Comparison of ENCODE assay signal across 8 mouse cellular contexts in the genomic region with DNA sequence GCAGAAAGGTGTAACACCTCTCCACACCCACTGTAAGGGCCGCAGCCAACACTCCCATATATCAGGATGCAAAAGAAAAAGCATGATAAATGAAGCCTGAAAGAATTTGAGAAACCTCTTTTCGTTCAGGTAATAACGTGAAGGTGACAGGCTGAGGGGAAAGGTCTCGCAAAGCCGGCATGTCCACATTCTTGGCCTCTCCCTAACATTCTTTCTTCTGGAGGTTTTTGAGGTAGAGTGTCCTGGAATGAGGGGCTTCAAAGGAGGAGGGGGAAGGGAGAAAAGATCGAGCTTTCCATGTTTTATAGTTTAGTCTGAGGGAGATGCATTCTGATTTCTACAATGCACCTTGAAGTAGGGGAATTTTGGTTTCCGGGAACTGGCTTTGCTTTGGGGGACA. TPM values are rescaled to one million over a fixed set of nuclear protein-coding genes. Genes with fewer than 3 reads are reported as not detected.
DNase-seq lines count a peak whose midpoint lies in the region; ATAC-seq and TF ChIP-seq lines count a peak whose summit lies in the region.

A gene (plus strand): TSS at position 287 of the 400 bp plus-strand sequence.

- no peaks in the 10 kb centered on the region for H3K36me3 ChIP-seq in kidney, embryonic 14.5 days (ENCODE audit: control insufficient read depth, insufficient read depth, low read length)
- H3K36me3 ChIP-seq in forebrain, embryonic 15.5 days = no peaks in the 10 kb centered on the region
- H3K36me3 ChIP-seq in hindbrain, embryonic 14.5 days (replicated peaks; ENCODE audit: control insufficient read depth, insufficient read depth) = no peaks in the 10 kb centered on the region
- H3K36me3 ChIP-seq in macrophage (ENCODE audit: inconsistent target) = no peaks in the 10 kb centered on the region

- H3K79me2 ChIP-seq in macrophage (ENCODE audit: inconsistent target) = no peaks in the 10 kb centered on the region

- H3K9me3 ChIP-seq in kidney, embryonic 14.5 days (ENCODE audit: control insufficient read depth, low read length) = no peaks in the 10 kb centered on the region
- no peaks in the 10 kb centered on the region for H3K9me3 ChIP-seq in forebrain, embryonic 15.5 days
- no peaks in the 10 kb centered on the region for H3K9me3 ChIP-seq in hindbrain, embryonic 14.5 days (ENCODE audit: control insufficient read depth, low read length)

- TF ChIP-seq CTCF in Patski (IDR thresholded peaks at IDR 0.05) = no peak

- H3K27me3 ChIP-seq in kidney, embryonic 14.5 days (ENCODE audit: control insufficient read depth, insufficient read depth, low read length) = no peaks in the 10 kb centered on the region
- no peaks in the 10 kb centered on the region for H3K27me3 ChIP-seq in Patski
- H3K27me3 ChIP-seq in forebrain, embryonic 15.5 days = no peaks in the 10 kb centered on the region
- no peaks in the 10 kb centered on the region for H3K27me3 ChIP-seq in hindbrain, embryonic 14.5 days (ENCODE audit: control insufficient read depth, insufficient read depth, low read length)

- H3K4me1 ChIP-seq in kidney, embryonic 14.5 days (ENCODE audit: control insufficient read depth, insufficient read depth, low read length) = 0 out of 2 replicates have a peak, but pooled peaks cover 4% of the 10 kb centered on the region
- H3K4me1 ChIP-seq in forebrain, embryonic 15.5 days = peaks cover 22% of the 10 kb centered on the region
- H3K4me1 ChIP-seq in hindbrain, embryonic 14.5 days (replicated peaks; ENCODE audit: control insufficient read depth, insufficient read depth, low read length) = peaks cover 8% of the 10 kb centered on the region; the same call in 1 of the 2 replicates

- ATAC-seq in kidney, embryonic 14.5 days (ENCODE audit: low FRiP score, low TSS enrichment) = no peak
- ATAC-seq in Patski = no peak
- ATAC-seq in forebrain, embryonic 15.5 days (replicated peaks) = no peak
- ATAC-seq in hindbrain, embryonic 14.5 days (ENCODE audit: low FRiP score) = no peak

- H3K9ac ChIP-seq in kidney, embryonic 14.5 days (ENCODE audit: low read depth, low read length) = peak within 1 kb of the TSS; percentile 82
- H3K9ac ChIP-seq in forebrain, embryonic 15.5 days (replicated peaks) = peak within 1 kb of the TSS; percentile 66
- H3K9ac ChIP-seq in hindbrain, embryonic 14.5 days = peak within 1 kb of the TSS; percentile 75

- CTCF ChIA-PET in Patski (lab: Charles Lee) = interaction anchor here (1.7 to 3.2 kb wide), 2 partner anchors 13 to 17 kb away, joined by 7 to 10 read pairs; no protein-coding TSS in a partner anchor

- POLR2A ChIA-PET in Patski (lab: Charles Lee) = no interaction called here

- in situ Hi-C loops in Patski (cut with MboI; ENCODE audit: low pct_unique_long_range_greater_than_20kb) = loop anchor here (25.0 kb wide), 2 partner anchors 670 to 1120 kb away; no protein-coding TSS in a partner anchor

- H3K4me2 ChIP-seq in kidney, embryonic 14.5 days (replicated peaks; ENCODE audit: low read depth, low read length) = peak within 1 kb of the TSS; percentile 76
- peak within 1 kb of the TSS; percentile 94 for H3K4me2 ChIP-seq in forebrain, embryonic 15.5 days (replicated peaks)
- peak within 1 kb of the TSS; percentile 95 for H3K4me2 ChIP-seq in hindbrain, embryonic 14.5 days (replicated peaks)

- H3K4me3 ChIP-seq in kidney, embryonic 14.5 days (ENCODE audit: low read length) = peak within 1 kb of the TSS; percentile 77
- peak within 1 kb of the TSS; percentile 74 for H3K4me3 ChIP-seq in forebrain, embryonic 15.5 days
- H3K4me3 ChIP-seq in hindbrain, embryonic 14.5 days (replicated peaks; ENCODE audit: low read length) = peak within 1 kb of the TSS; percentile 88
- H3K4me3 ChIP-seq in macrophage (ENCODE audit: inconsistent target) = peak within 1 kb of the TSS; percentile 32

- WGBS in kidney, embryonic 14.5 days = 56% methylated on average over 7 of the region's 7 CpGs
- 83% methylated on average over 7 of the region's 7 CpGs for WGBS in forebrain, embryonic 15.5 days
- 86% methylated on average over 7 of the region's 7 CpGs for WGBS in hindbrain, embryonic 14.5 days
- WGBS in macrophage (ENCODE audit: missing documents) = 91% methylated on average over 7 of the region's 7 CpGs

- no peak for DNase-seq in kidney, postnatal 25 days
- no peak for DNase-seq in Patski (ENCODE audit: low read depth, low spot score)
- DNase-seq in hindbrain, embryonic 14.5 days (ENCODE audit: low spot score) = no peak
- no peak for DNase-seq in kidney, adult 18-20 months
- no peak for DNase-seq in retina, postnatal 1 day

- H3K27ac ChIP-seq in kidney, embryonic 14.5 days (ENCODE audit: low read depth, low read length) = peak within 1 kb of the TSS; percentile 79
- H3K27ac ChIP-seq in forebrain, embryonic 15.5 days (replicated peaks) = peak within 1 kb of the TSS; percentile 77
- peak within 1 kb of the TSS; percentile 66; the same call in 1 of the 2 replicates for H3K27ac ChIP-seq in hindbrain, embryonic 14.5 days
- 0 out of 2 replicates have a peak within 1 kb of the TSS, but pooled peaks have one; percentile 28 for H3K27ac ChIP-seq in macrophage

RNA-seq across cellular contexts. Expression of the gene that starts here (rescaled TPM):
- 18.0 and 22.4 TPM in 2 replicates for polyA plus RNA-seq in kidney, embryonic 14.5 days (2014; fragmentation: Nextera tagmentation; extraction: Ambion mirVana)
- polyA plus RNA-seq in Patski (2021) (23.1 TPM), macrophage (2018) (3.8 to 8.0 TPM (median 6.2 TPM) in 3 replicates)
- 61.3 and 68.2 TPM in 2 replicates for polyA plus RNA-seq in forebrain, embryonic 15.5 days (2015; fragmentation: Nextera tagmentation; extraction: Ambion mirVana)
- polyA plus RNA-seq in hindbrain, embryonic 14.5 days (2014; fragmentation: Nextera tagmentation; extraction: Ambion mirVana) = 53.3 and 54.5 TPM in 2 replicates
- total RNA-seq in macrophage (2018; cell fraction: chromatin; rRNA removed) = 10 to 100 TPM; 10.4 to 96.7 (median 23.7) TPM
- 10 to 100 TPM in 2 of 26 experiments, 1 to 10 TPM in 24; 4.4 to 19.0 (median 6.4) TPM for total RNA-seq in macrophage (2018; cell fraction: cytosol; rRNA removed)
- 10 to 100 TPM; 11.1 to 78.2 (median 16.6) TPM for total RNA-seq in macrophage (2018; cell fraction: nucleus; rRNA removed)

Comparison
In these comparisons a context has a peak if more than half of its experiments do, and no peak if none do; other contexts are left out.
1. H3K27ac ChIP-seq: peak in every context shown above with its lines; median percentile 79 in kidney, embryonic 14.5 days; 77 in forebrain, embryonic 15.5 days; 66 in hindbrain, embryonic 14.5 days; 28 in macrophage.
2. H3K4me3 ChIP-seq: peak in every context shown above with its lines; median percentile 88 in hindbrain, embryonic 14.5 days; 77 in kidney, embryonic 14.5 days; 74 in forebrain, embryonic 15.5 days; 32 in macrophage.